Mouse (Mus musculus) lung, adult 18-20 months (tissue): ENCODE results near the gene Calm5.
"Not testable (repeated sequence)": the region's sequence is repeated elsewhere in the genome, so short reads cannot be mapped to it uniquely, and the experiment has no call there.

Source experiments
- DNase-seq, 2 experiments: peaks; one replicate each; pipeline ENCODE4 v3.0.0; 2022; ENCODE audit warnings: mixed read lengths in 2 of 2

Calm5 gene

DNA sequence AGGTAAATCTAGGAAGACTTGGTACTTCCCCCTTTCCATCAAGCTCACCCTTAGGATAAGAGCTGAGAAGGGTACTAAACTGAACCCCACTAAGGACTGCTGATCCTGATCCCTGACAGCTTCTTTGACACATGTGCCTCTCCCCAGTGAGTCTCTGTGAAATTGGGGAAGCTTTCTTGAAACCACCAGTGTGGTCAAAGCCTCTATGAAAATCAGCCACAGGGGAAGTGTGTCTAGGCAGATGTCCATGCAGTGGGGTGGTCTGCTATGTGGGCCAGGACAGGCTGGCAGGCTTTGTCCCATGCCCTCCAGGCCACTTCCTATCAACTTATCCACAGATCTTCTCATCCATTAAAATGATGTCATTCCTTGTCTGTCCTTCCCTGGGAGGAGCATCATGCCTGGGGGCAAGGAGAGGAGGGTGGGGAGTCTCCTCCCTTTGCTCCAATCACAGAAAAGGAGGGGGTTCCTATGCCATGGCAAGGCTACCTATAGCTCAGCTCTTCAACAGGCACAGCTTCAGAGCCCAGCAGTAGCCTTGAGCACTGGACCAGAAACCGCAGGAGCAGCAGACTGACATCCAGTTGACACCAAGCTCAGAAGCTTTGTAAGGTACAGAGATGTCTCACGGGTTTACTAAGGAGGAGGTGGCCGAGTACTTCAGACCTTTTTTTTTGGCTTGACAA is at the start of gene Calm5:
Gene Calm5 (plus strand): TSS at position 526 of the 686 bp plus-strand sequence.
- not testable (repeated sequence) for DNase-seq

DNA sequence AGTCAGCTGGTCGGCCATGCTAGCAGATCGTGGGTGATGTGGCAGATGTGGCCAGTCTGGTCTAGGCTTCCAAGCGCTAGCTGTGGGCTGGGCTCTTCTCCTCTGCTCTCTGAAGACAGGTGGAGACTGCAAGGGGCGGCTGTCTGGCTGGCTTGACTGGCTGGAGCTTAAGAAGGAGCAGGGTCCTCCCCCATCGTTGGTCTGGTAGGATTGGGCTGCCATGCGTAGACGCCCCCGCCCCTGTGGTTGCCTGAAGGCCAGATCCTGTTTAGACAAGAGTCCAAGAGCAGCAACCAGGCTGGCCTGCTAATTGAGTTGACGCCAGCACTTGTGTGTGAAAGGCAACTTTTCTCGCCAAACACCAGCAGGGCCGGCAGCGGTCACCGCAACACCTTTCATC is 49.8 kb upstream of the Calm5 start, which contains the start of gene Calml3:
Gene Calml3 (minus strand): TSS at position 131 of the 400 bp plus-strand sequence.
- no peak for DNase-seq

DNA sequence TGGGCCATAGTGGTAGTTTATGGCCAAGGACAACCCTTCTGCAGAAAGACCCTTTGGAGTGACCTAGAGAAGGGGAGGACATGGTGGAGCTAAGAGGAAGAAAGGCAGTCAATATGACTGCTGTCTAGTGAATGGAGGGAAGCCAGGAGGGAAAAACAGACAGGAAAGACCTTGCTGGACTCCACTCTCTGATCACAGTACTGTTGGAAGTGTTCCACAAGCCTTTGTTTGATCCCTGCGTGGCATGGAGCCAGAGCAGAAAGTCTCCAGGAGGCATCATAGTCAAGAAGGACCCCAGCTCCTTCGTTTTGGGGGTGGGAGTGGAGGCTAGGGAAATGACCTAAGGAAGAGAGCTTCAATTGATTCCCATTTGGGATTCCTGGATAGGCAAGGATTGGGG is 48.8 kb upstream of the Calm5 start:
- DNase-seq = no peak

DNA sequence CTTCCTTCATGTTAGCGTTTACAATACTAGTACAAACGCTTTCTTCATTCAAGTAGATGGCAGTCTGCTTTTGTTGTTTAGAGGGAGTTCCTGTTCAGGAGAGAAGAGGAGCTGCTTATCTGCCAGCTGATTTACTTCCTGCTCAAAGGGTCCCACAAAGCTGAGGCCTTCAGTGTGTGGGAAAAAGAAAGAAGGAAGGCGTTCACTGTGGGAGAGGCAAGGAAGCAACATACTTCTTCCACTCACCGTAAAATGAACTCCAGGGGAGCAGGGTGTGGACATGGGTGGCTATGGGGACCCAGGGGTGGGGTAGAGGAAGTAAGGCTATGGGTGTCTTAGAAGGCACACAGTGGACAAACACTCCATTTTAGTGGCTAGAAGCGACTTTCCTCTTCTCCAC is 48.3 kb upstream of the Calm5 start:
- peak; percentile 12 to 43 for DNase-seq

DNA sequence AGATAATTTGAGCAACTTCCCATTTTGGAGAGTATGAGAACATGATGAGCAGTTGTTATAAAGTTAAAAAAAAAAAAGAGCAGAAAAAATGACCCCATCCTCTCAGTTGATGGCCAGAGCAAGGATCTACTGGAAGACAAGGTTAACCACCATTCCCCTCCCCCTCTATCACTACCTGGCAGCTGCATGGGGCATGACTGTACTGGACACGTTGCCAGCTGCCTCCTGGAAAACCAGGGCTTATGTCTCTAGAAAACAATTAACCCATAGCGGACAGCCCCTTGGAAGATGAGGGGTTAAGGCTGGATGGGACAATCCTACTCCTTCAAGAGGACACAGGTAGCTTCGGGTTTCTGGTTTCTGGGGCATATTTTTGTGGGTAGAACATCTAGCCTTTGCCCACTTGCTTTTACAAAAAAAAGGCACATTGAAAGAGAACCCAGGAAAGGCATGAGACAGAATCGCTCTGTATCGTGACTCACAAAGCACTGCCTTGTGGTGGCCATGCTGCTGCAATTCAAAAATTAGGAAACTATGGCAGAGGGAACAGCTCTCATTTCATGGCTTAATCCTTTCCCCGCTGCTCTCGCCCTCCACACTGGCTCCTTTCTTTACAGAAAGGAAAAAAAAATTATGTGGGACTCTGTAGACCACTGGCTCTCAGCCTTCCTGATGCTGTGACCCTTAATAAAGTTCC is 46.7 kb upstream of the Calm5 start:
- DNase-seq = no peak

DNA sequence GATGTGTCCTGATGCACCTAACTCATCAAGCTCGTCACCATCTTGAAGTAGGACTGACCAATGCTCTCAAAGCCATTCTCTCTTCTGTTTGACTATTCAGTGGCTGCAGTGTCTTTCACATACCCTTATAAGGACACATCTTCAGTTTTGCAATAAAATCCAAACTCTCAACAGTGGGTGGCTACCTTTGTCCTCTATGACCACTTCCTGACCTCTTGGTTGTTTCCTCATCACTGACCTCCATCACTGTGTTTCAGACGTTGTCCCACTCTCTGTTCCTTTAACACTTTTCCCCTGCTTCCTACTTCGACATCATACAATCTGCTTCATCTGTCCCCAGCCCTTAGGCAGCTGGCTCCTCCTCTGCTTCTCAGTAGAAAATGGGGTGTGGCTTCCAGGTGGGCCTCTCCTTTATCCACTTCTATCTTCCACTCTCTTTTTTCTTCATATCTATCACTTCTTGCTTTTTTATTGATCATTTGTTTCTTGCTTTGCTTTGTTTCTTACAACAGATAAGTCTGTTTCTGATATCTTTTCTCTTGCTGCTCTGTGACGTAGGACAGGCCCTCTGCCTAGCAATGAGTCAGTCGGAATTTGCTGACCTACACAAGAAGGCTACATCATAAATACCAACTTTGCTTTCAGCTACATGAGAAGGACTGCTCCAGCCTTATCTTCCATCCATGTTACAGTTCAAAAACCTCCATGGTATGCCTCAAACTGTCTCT is 35.8 kb upstream of the Calm5 start:
- DNase-seq = no peak

DNA sequence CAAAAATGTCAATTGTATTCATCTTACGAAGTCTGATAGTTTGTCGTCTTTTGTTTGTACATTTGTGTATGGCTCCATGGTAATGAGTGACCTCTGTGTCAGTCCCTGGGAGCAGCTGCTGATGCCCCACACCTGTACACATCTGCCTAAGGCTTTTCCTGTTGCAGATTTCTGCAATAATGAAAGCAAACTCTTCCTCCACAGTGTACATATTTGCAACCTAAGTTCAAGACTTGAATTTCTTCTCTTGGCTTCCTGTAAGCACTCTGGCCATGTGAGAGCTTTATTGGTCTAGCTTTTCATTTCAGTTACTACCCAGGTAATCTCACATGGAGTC is 35.3 kb upstream of the Calm5 start:
- no peak for DNase-seq

DNA sequence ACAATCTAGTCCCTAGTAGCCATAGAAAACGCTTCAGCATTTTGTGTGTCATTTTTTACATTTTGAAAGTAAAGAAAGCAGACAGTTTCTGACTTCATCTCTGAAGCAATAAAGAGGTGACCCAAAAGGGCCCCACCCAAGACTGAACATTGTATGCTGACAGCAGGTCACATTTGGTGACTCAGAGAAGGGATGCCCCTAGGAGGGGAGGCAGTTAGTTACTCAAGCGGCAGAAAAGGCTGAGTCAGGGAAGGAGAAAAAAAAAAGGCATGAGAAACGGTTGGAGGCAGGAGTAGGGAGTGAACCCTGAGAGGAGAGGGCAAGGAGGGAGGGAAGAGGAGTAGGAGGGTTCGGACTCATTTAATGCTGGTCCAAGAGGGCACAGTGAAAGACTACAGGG is 31.9 kb upstream of the Calm5 start:
- DNase-seq = no peak

DNA sequence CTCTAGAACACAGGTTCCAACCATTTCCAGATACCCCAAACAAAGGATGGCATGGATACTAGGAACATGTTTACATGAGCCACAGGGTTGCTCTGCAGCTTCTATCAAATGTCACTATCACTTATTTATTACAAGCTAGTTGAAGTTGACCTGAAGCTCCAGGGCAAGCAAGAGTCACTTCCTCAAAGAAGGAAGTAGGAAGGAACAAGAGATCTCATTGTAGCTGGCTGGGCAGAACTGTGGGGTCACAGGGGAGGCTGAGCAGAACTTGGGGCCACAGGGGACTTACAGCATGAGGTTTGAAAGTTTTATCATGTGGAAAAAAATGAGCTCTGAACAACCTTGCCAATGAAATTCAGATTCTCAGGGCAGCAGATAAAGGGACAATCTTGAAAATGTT is 28.2 kb upstream of the Calm5 start:
- no peak for DNase-seq

DNA sequence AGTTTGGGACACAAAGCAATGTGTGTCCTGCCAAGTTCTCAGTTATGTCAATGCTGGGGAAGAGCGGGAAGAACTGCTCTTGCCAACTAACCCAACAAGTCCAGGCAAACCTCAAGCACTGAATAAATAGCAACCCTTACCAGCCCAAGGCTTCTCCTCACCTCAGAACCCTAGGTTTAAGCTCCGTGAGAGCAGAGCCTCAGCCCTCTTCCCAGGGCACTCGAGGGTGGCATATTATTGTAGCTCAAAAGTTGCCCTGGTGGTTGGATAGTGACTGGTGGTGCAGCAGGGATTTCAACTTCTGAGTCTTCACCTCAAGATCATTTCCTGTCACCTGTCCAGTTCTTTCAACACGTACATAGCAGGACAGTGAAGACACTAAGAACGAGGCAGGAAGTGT is 22.4 kb upstream of the Calm5 start:
- peak; percentile 37 to 57 for DNase-seq

DNA sequence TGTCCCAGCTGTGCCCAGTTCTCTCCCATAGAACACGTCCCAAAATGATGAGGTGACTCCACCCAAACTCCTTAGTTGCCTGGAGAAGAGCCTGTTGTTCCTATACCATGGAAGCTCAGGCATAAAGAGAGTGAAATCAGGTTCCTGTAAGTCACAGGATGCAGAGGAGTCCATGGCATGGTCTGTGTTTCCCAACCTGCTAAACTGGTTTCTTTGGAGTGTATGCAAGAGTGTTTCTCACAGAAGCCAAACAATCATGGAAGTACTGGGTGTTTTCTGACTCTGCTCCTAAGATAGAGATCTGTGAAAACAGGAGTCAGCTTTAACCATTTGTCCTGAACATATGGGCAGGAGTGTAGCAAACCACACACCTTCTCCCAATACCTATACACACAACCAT is 22.0 kb upstream of the Calm5 start:
- peak; percentile 20 to 69 for DNase-seq

DNA sequence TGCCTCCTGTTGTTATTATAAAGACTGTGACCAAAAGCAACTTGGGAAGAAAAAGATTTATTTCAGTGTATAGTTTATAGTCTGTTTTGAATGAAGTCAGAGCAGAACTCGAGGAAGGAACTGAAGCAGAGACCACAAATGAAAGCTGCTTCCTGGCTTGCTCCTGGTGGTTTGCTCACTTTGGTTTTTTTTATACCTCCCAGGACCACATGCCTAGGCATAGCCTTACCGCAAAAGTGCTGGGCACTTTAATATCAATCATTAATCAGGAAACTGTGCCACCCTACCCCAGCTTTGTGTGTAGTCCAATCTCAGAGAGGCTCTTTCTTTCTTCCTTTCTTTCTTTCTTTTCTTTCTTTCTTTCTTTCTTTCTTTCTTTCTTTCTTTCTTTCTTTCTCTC is 21.5 kb upstream of the Calm5 start:
- DNase-seq = peak in 1 of 2 experiments; percentile 34

DNA sequence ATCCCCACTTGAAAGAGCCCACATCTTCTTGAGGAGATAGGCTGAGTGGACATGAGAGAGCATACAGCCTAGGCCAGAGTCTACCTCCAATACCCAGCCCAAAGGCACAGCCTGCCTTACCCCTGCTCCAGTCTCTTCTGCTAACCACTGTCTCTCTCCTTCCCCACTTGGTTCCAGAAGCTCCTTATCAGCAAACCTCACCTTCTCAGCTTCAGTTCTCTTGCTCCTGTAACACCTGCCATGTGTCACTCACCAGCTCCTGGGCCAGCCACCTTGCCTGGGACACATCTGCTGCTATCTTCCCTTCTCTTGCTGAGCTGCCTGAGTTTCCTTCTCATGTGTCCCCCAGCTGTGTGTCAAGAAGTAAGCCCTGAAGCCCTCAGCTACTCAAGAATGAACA is 20.3 kb upstream of the Calm5 start:
- DNase-seq = not testable (repeated sequence)

DNA sequence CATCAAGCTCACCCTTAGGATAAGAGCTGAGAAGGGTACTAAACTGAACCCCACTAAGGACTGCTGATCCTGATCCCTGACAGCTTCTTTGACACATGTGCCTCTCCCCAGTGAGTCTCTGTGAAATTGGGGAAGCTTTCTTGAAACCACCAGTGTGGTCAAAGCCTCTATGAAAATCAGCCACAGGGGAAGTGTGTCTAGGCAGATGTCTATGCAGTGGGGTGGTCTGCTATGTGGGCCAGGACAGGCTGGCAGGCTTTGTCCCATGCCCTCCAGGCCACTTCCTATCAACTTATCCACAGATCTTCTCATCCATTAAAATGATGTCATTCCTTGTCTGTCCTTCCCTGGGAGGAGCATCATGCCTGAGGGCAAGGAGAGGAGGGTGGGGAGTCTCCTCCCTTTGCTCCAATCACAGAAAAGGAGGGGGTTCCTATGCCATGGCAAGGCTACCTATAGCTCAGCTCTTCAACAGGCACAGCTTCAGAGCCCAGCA is 16.6 kb upstream of the Calm5 start, which contains the start of gene Calm4:
Gene Calm4 (plus strand): TSS at position 446 of the 496 bp plus-strand sequence.
- DNase-seq = not testable (repeated sequence)

DNA sequence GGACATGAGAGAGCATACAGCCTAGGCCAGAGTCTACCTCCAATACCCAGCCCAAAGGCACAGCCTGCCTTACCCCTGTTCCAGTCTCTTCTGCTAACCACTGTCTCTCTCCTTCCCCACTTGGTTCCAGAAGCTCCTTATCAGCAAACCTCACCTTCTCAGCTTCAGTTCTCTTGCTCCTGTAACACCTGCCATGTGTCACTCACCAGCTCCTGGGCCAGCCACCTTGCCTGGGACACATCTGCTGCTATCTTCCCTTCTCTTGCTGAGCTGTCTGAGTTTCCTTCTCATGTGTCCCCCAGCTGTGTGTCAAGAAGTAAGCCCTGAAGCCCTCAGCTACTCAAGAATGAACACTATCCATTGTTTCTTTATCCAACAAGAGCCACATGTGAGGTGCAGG is 13.3 kb upstream of the Calm5 start:
- DNase-seq = not testable (repeated sequence)

DNA sequence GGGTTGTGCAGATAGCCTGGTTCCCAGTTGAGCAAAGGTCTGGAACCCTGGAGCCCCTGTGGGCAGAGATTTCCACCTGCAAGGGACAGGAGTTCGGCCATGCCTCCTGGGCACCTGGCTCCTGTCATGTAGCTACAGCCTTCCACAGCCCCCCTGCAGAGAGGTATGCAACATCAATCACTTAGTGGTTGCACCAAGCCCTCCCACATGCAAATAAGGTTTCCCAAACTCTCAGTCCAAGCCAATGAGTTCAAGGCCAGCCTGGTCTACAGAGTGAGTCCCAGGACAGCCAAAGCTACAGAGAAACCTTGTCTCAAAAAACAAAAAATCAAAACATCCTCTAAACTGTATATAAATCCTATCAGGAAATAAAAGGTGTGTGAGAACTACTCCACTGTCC is 3.6 kb upstream of the Calm5 start:
- no peak for DNase-seq

DNA sequence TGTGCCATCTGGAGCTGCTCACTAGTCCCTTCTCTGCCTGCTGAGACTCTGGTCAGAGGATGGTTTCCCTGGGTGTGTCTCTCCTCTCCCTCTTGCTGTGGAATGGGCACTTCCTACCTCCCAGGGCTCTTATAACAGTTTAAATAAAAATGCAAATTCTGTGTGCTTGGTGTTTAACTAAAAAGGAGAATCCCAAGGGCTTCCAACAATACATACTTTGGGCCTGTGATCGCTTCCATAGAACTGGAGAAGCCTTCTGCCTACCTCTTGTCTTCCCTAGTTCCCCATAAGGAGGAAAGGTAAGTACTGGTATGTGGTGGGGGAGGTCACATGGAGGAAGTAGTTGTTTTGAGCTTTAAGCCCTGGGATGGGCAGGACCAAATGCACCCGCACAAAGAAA is 883 bp downstream of the Calm5 start:
- no peak for DNase-seq

DNA sequence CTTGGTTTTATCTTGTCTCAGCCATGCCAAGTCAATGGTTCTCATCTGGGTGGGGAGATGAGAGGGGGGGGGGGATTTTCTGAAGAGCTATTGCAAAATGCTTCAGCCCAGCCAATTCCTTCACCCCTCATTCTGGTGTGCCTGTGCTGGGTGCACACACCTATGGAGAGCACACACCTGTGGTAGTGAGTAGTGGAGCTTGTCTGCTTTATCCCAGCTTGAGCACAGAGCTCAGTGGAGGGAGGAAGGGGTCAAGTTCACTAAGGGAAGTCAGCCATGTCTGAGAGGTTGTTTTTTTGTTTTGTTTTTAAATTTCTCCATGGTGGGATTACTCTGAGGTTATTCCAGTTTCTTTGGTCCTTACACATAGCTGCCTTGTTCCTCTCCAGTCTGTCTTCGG is 2.3 kb downstream of the Calm5 start:
- no peak for DNase-seq

DNA sequence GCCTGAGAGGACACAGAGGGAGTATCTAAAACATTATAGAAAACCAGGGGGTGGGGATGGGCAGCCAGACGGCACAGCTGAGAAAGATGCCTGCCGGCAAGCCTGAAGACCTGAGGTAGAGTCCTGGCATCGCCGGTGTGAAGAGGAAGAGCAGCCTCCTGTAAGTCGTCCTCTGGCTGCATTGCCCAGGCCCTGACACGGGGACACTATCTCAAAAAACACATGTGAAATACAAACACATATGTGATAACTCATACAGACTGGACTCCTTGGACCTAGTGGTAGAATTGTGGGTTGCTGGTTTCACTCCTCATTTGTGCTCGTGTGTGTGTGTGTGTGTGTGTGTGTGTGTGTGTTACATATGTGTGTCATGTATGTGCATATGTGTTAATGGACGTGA is 7.3 kb downstream of the Calm5 start:
- DNase-seq = no peak

DNA sequence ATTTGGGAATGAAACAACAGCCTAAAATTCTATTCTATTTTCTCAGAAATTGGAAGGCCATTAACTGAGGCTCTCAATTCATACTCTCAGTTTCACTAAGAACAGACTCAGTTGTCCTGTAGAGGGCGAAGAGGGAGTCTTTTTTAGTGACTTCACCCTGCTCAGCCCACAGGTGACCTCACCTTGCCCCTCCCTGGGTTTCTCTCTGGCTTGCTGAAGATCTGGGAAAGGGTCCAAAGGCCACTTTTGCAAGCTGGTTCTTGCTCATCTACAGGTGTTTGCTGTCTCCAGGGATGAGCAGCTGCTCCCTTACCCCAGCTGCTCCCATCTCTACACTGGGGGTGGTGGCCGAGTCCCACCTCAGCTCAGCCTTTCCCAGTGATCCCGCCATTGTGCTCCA is 8.4 kb downstream of the Calm5 start:
- DNase-seq = no peak

DNA sequence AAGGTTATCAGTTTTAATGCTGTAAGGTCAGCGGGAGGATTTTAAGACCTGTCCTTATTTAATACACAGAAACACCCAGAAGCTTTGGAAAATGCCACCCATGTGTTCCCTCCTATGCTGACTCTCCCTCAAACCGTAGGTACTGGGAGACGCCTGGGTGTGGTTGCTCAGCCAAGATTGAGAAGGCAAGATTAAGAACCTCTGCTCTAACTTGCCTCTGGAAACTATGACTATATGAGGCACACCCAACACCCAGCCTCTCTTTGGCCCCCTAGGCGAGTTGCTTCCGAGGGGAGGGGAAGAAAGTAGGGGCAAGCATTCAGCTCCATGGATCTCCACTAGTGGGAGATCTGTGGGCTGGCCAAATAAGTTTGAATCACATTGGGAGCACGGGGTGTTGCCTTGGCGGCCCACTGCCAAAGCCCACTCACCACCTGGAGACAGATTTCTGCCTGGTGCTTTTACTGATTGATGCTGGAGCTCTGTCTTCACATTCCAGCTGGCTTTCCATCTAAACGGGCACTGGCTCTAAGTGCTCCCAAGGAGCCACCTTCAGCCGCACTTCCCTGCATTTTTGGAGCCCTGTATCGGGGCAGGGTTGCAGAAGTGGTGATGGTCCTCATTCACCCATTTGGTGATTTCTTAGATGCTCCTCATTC is 9.1 kb downstream of the Calm5 start:
- no peak for DNase-seq

DNA sequence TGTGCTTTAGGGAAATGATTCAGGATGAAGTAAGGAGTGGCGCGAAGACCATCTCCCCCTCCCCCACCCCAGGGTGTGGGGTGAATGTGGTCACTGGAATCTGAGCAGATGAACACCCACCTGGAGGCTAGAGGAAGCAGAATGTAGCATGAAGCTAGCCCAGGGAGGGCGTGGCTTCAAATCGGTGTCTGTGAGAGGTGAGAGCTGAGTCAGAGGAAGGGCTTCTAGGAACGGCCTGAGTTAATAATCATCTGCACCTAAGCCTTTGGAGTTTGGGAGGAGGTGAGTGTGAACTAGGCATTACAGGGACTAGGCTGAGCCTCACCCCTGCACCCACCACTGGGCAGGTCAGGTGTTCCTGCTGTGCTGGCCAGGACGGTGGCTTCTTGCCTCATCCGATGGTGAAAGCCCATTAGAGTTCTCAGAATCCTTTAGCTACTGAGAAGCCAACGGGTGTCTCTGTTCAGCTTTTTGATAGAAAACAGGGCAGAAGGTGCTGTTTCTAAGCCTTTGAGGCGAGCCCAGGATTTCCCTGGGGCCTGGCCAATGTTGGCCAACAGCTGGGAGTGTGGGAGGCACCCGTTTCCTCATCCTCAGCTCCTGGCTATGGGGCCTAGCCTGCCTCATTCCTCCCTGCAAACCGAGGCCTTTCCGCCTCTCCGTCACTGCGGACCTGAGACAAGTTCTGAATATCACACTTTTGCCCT is 11.8 kb downstream of the Calm5 start:
- DNase-seq = peak; percentile 63 to 64
